Mouse (Mus musculus) embryonic fibroblast, embryonic 13.5 days (primary cell): Measurements from ENCODE around the gene Ppp1r12b.

ENCODE experiments used
- CTCF ChIP-seq: IDR thresholded peaks from 2 replicates; pipeline ENCODE4 v1.5.1; 2011; ENCODE audit warnings: mild to moderate bottlenecking, control low read depth, low read length, moderate library complexity, borderline replicate concordance; ENCODE audit not compliant: insufficient read depth
- POLR2A ChIP-seq: IDR thresholded peaks from 2 replicates; pipeline ENCODE4 v1.6.1; 2011; ENCODE audit warnings: low read depth, mild to moderate bottlenecking, control low read depth, low read length, moderate library complexity

- TF ChIP-seq CTCF, result no peak
- no peak for TF ChIP-seq POLR2A
These were observed 139.1 kb downstream of the Ppp1r12b start for GRCm38 (mm10) chr1:134816617-134817016.
